9 mouse cellular contexts compared by ENCODE assay signal in the genomic region with DNA sequence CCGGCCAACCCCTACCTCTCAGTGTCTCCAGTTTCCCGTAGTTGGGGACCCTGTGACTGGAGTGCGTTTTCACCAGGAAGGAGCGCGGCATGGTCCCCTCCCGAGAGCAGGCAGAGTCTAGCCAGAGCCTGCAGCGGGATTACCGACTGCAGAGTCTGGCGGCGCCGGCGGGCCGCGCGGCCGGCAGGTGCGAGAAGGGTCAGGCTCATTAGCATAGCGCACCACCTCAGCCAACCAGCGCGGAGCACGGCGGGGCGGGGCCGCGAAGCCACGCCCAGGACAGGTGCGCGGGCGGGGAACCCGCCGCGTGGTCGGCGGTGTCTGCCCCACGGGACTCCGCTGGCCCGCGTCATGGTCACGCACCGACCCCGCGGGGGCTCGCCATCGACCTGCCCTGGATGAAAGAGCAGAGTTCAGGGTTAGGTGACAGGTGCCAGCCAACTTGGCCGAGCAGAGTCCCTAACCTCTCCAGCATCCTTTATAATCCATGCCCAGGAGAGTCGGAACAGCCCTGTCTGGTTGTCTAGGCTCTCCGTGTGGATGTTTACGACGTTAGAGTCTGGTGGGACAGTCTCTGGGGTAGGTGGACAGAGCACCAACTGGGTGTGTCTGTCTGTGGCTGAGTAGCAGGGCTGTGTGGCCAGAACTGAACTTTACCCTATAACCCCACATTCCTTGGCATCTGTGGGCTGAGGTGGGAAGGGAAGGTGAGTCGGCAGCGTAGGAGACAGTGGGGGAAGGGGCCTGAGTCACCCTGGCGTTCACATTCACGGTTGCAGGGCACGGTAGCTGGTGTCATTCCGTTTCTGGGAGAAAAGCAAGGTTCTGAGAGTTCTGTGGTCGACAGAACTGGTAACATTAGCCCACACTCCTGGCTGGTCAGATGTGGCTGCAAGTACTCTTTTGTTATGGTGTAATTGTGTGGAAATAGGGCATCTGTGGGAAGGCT. TPM values are rescaled to one million over a fixed set of nuclear protein-coding genes. Genes with fewer than 3 reads are reported as not detected.
A peak's percentile ranks its signal among the peaks of the same experiment; 100 is the strongest.
DNase-seq lines count a peak whose midpoint lies in the region; ATAC-seq and TF ChIP-seq lines count a peak whose summit lies in the region.
"Had no signal": no experiment of that assay in that cellular context is flagged by ENCODE, and none has a peak within 500 bp of the region (broad histone marks: within the 10 kb centered on the region; RNA-seq: fewer than 3 reads in every experiment).

TSS of gene Snai3 (minus strand) at position 210 of the 949 bp plus-strand sequence.

- TF ChIP-seq POLR2A in cortical plate, adult 2 months (IDR thresholded peaks at IDR 0.05; ENCODE audit: extremely low read depth, insufficient read depth, low read length) = no peak

- H3K27me3 ChIP-seq in heart, embryonic 11.5 days (ENCODE audit: control insufficient read depth, insufficient read depth, low read length) = peaks cover 33% of the 10 kb centered on the region
- H3K27me3 ChIP-seq in kidney, embryonic 15.5 days = peaks cover 67% of the 10 kb centered on the region

- H3K27ac ChIP-seq in layer of hippocampus, adult 2 months = no peak within 1 kb of the TSS
- peak within 1 kb of the TSS; percentile 46 for H3K27ac ChIP-seq in cortical plate, adult 2 months (ENCODE audit: insufficient read depth, low read length)
- H3K27ac ChIP-seq in heart, embryonic 11.5 days (ENCODE audit: low read depth, low read length) = no peak within 1 kb of the TSS
- H3K27ac ChIP-seq in kidney, embryonic 15.5 days = no peak within 1 kb of the TSS

- 0 out of 2 replicates have a peak, but pooled peaks have one; percentile 46 for ATAC-seq in heart, embryonic 11.5 days (replicated peaks; ENCODE audit: insufficient number of reproducible peaks, low FRiP score, low TSS enrichment)
- ATAC-seq in kidney, embryonic 15.5 days (replicated peaks; ENCODE audit: low FRiP score) = peak; percentile 88

- 5% methylated on average over 49 of the region's 56 CpGs for WGBS in heart, embryonic 11.5 days (ENCODE audit: insufficient replicate concordance)
- WGBS in kidney, embryonic 15.5 days = 1% methylated on average over 56 of the region's 56 CpGs

- no peak for DNase-seq in layer of hippocampus, adult 2 months (ENCODE audit: low spot score in 2 of 2)
- DNase-seq in layer of hippocampus, adult 9-11 months = no peak
- DNase-seq in lung, postnatal 25 days (ENCODE audit: low spot score) = peak; percentile 71
- DNase-seq in skeletal muscle tissue, adult 2 months (ENCODE audit: low read depth, low spot score) = peak; percentile 79
- DNase-seq in left cerebral cortex, postnatal 4 days = no peak

- H3K36me3 ChIP-seq in heart, embryonic 11.5 days (ENCODE audit: control insufficient read depth, insufficient read depth, low read length) = no peaks in the 10 kb centered on the region
- peaks cover 6% of the 10 kb centered on the region for H3K36me3 ChIP-seq in kidney, embryonic 15.5 days

- intact Hi-C loops in left cerebral cortex, postnatal 4 days (cut with DNase I) = no loop called here

- peaks cover 9% of the 10 kb centered on the region for H3K4me1 ChIP-seq in cortical plate, adult 2 months (ENCODE audit: control insufficient read depth, insufficient read depth, low read length)
- H3K4me1 ChIP-seq in heart, embryonic 11.5 days (ENCODE audit: control insufficient read depth, insufficient read depth, low read length) = peaks cover 35% of the 10 kb centered on the region
- H3K4me1 ChIP-seq in kidney, embryonic 15.5 days = peaks cover 25% of the 10 kb centered on the region

- peak within 1 kb of the TSS; percentile 67 for H3K9ac ChIP-seq in heart, embryonic 11.5 days (ENCODE audit: low read depth, low read length)
- 0 out of 2 replicates have a peak within 1 kb of the TSS, but pooled peaks have one; percentile 2 for H3K9ac ChIP-seq in kidney, embryonic 15.5 days

- H3K4me3 ChIP-seq in layer of hippocampus, adult 2 months = peak within 1 kb of the TSS; percentile 46
- no peak within 1 kb of the TSS for H3K4me3 ChIP-seq in cortical plate, adult 2 months (ENCODE audit: insufficient read depth, low read length)
- peak within 1 kb of the TSS; percentile 46 for H3K4me3 ChIP-seq in heart, embryonic 11.5 days (ENCODE audit: low read depth, low read length)
- peak within 1 kb of the TSS; percentile 38 for H3K4me3 ChIP-seq in kidney, embryonic 15.5 days (replicated peaks)

- TF ChIP-seq CTCF in layer of hippocampus, adult 2 months (conservative IDR thresholded peaks at IDR 0.05) = no peak; the same call in 1 of the 2 replicates
- no peak for TF ChIP-seq CTCF in cortical plate, adult 2 months (IDR thresholded peaks at IDR 0.05; ENCODE audit: extremely low read depth, insufficient read depth, low read length)

- no peaks in the 10 kb centered on the region for H3K9me3 ChIP-seq in heart, embryonic 11.5 days (replicated peaks; ENCODE audit: control insufficient read depth, low read length)
- no peaks in the 10 kb centered on the region for H3K9me3 ChIP-seq in kidney, embryonic 15.5 days (replicated peaks)

- H3K4me2 ChIP-seq in heart, embryonic 11.5 days = peak within 1 kb of the TSS; percentile 86
- peak within 1 kb of the TSS; percentile 63 for H3K4me2 ChIP-seq in kidney, embryonic 15.5 days

RNA-seq across cellular contexts. Expression of gene Snai3, which starts in this region (rescaled TPM):
- not detected for total RNA-seq in layer of hippocampus, adult 2 months (2021)
- 0.93 and 1.2 TPM in 2 replicates for polyA plus RNA-seq in cortical plate, adult 2 months (2012; rRNA removed)
- polyA plus RNA-seq in heart, embryonic 11.5 days (2014; fragmentation: Nextera tagmentation; extraction: Ambion mirVana) = 3.0 and 4.2 TPM in 2 replicates
- polyA plus RNA-seq in kidney, embryonic 15.5 days (2015; fragmentation: Nextera tagmentation; extraction: Ambion mirVana) = 0.34 and 0.78 TPM in 2 replicates
- total RNA-seq in left cerebral cortex, postnatal 4 days (2021) = not detected
- total RNA-seq: adrenal gland, adult 18-20 months had no signal

Comparison
In these comparisons a context has a peak if more than half of its experiments do, and no peak if none do; other contexts are left out.
1. Peak in ATAC-seq, H3K4me3 ChIP-seq, H3K9ac ChIP-seq and H3K4me2 ChIP-seq in kidney, embryonic 15.5 days; RNA of the gene not detected or under 1 TPM.
2. DNase-seq: peak in lung, postnatal 25 days (single experiment) and skeletal muscle tissue, adult 2 months (single experiment); none in layer of hippocampus, adult 2 months (0 of 2), layer of hippocampus, adult 9-11 months (single experiment) and left cerebral cortex, postnatal 4 days (single experiment).